Mouse (Mus musculus): ENCODE results near the gene Nfia. TPM values are rescaled to one million over a fixed set of nuclear protein-coding genes. Genes with fewer than 3 reads are reported as not detected.

Gene Nfia
- total RNA-seq, 1 experiment = 0.27 TPM

- no peak overlapping the region for H3K27ac ChIP-seq (ENCODE audit: insufficient read depth, low read depth, low read length, poor library complexity, severe bottlenecking)
- in situ Hi-C loops (cut with MboI; ENCODE audit: low sequenced_read_pairs in 2 of 2, unreplicated experiment in 2 of 2) = no loop called here
- H3K9ac ChIP-seq (ENCODE audit: insufficient read depth, low read depth, low read length, poor library complexity, severe bottlenecking) = no peak overlapping the region
- H3K36me3 ChIP-seq (ENCODE audit: control insufficient read depth, insufficient read depth, low read length, poor library complexity, severe bottlenecking) = no peaks in the 10 kb centered on the region
- H3K9me3 ChIP-seq (ENCODE audit: control insufficient read depth, insufficient read depth, low read depth, low read length) = no peaks in the 10 kb centered on the region
- no peaks in the 10 kb centered on the region for H3K4me1 ChIP-seq (ENCODE audit: control insufficient read depth in 2 of 2, insufficient read depth in 2 of 2, low read length in 2 of 2, poor library complexity in 1 of 2)
- no peak overlapping the region for H3K4me3 ChIP-seq (ENCODE audit: insufficient read depth in 1 of 2, low read depth in 1 of 2, low read length in 2 of 2, poor library complexity in 1 of 2, severe bottlenecking in 1 of 2)
- DNase-seq (ENCODE audit: low read depth, low spot score) = no peak
- TF ChIP-seq ZC3H11A (IDR thresholded peaks at IDR 0.05; ENCODE audit: borderline replicate concordance, low read depth, low read length) (no peak), HCFC1 (IDR thresholded peaks at IDR 0.05; ENCODE audit: borderline replicate concordance, insufficient read depth, low read length) (no peak), CHD2 (IDR thresholded peaks at IDR 0.05; ENCODE audit: low read depth, low read length) (no peak), MAFK (IDR thresholded peaks at IDR 0.05; ENCODE audit: insufficient read depth, low read depth, low read length) (no peak), ZNF384 (IDR thresholded peaks at IDR 0.05; ENCODE audit: low read depth, low read length) (no peak)
Measured at GRCm38 (mm10) chr4:97900256-97900944, 127.9 kb downstream of the Nfia start.

DNA sequence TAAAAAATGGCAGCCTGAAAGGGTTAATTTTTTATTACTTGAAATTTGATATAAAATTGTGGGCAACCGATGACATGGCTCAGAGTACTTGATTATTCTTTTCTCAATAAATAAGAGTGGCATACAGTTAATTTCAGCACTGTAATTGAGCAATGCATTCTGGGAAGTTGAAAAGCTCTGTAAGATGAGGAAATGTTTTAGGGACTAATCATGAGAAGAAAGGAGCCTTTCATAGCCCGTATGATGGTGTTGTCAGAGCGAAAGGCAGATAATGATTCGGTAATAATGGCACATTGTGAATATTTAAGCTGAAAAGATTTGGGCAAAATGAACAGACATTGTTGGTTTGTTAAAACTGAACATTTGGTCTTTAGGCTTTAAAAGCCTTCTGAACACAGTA, 133.3 kb downstream of the Nfia start:
- no peak for DNase-seq (ENCODE audit: low read depth, low spot score)
- Histone ChIP-seq H3K4me3 (ENCODE audit: insufficient read depth in 1 of 2, low read depth in 1 of 2, low read length in 2 of 2, poor library complexity in 1 of 2, severe bottlenecking in 1 of 2) (no peak overlapping the region), H3K27ac (ENCODE audit: insufficient read depth, low read depth, low read length, poor library complexity, severe bottlenecking) (no peak overlapping the region), H3K4me1 (ENCODE audit: control insufficient read depth in 2 of 2, insufficient read depth in 2 of 2, low read length in 2 of 2, poor library complexity in 1 of 2) (no peaks in the 10 kb centered on the region), H3K36me3 (ENCODE audit: control insufficient read depth, insufficient read depth, low read length, poor library complexity, severe bottlenecking) (no peaks in the 10 kb centered on the region), H3K9me3 (ENCODE audit: control insufficient read depth, insufficient read depth, low read depth, low read length) (no peaks in the 10 kb centered on the region), H3K9ac (ENCODE audit: insufficient read depth, low read depth, low read length, poor library complexity, severe bottlenecking) (no peak overlapping the region)
- in situ Hi-C loops (cut with MboI; ENCODE audit: low sequenced_read_pairs in 2 of 2, unreplicated experiment in 2 of 2) = no loop called here
- TF ChIP-seq CHD2 (IDR thresholded peaks at IDR 0.05; ENCODE audit: low read depth, low read length) (no peak), HCFC1 (IDR thresholded peaks at IDR 0.05; ENCODE audit: borderline replicate concordance, insufficient read depth, low read length) (no peak), ZC3H11A (IDR thresholded peaks at IDR 0.05; ENCODE audit: borderline replicate concordance, low read depth, low read length) (no peak), ZNF384 (IDR thresholded peaks at IDR 0.05; ENCODE audit: low read depth, low read length) (no peak), MAFK (IDR thresholded peaks at IDR 0.05; ENCODE audit: insufficient read depth, low read depth, low read length) (no peak)

- no peak overlapping the region for H3K4me3 ChIP-seq (ENCODE audit: insufficient read depth in 1 of 2, low read depth in 1 of 2, low read length in 2 of 2, poor library complexity in 1 of 2, severe bottlenecking in 1 of 2)
- H3K4me1 ChIP-seq (ENCODE audit: control insufficient read depth in 2 of 2, insufficient read depth in 2 of 2, low read length in 2 of 2, poor library complexity in 1 of 2) = no peaks in the 10 kb centered on the region
- in situ Hi-C loops (cut with MboI; ENCODE audit: low sequenced_read_pairs in 2 of 2, unreplicated experiment in 2 of 2) = no loop called here
- no peak overlapping the region for H3K27ac ChIP-seq (ENCODE audit: insufficient read depth, low read depth, low read length, poor library complexity, severe bottlenecking)
- no peaks in the 10 kb centered on the region for H3K36me3 ChIP-seq (ENCODE audit: control insufficient read depth, insufficient read depth, low read length, poor library complexity, severe bottlenecking)
- DNase-seq (ENCODE audit: low read depth, low spot score) = no peak
- no peak overlapping the region for H3K9ac ChIP-seq (ENCODE audit: insufficient read depth, low read depth, low read length, poor library complexity, severe bottlenecking)
- H3K9me3 ChIP-seq (ENCODE audit: control insufficient read depth, insufficient read depth, low read depth, low read length) = no peaks in the 10 kb centered on the region
- TF ChIP-seq ZNF384 (IDR thresholded peaks at IDR 0.05; ENCODE audit: low read depth, low read length) (no peak), MAFK (IDR thresholded peaks at IDR 0.05; ENCODE audit: insufficient read depth, low read depth, low read length) (no peak), HCFC1 (IDR thresholded peaks at IDR 0.05; ENCODE audit: borderline replicate concordance, insufficient read depth, low read length) (no peak), CHD2 (IDR thresholded peaks at IDR 0.05; ENCODE audit: low read depth, low read length) (no peak), ZC3H11A (IDR thresholded peaks at IDR 0.05; ENCODE audit: borderline replicate concordance, low read depth, low read length) (no peak)
Measured at GRCm38 (mm10) chr4:97908576-97909147, 136.1 kb downstream of the Nfia start.

DNA sequence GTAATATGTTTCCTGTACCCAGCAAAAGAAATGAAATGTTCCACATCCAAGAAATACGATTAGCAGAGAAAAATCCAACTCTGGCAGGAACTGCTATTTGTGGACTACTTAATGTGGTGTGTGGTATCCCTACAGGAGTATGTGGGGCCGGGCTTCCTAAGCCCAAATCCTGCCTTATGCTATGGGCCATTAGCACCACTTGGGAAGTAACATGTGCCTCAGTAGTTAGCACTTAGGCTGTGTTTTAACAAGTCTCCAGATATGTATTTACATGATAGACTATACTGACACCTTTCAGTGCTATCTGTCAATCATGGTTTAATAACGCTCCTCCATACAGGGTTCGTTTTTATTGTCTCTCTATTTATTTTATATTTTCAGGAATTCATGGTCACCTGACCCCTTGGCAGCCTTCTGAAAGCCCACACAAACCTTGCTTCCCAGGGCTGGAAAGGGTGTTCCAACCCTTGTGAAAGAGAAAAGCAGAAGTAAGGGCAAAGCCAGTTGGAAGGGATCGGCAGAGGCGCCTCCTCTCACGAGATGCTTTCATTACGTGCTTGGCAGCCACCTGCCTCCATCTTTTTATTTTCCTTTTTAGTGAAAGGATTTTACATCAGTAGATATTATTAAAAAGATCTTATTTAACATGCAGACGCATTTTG, 137.7 kb downstream of the Nfia start:
- no peak overlapping the region for H3K9ac ChIP-seq (ENCODE audit: insufficient read depth, low read depth, low read length, poor library complexity, severe bottlenecking)
- DNase-seq (ENCODE audit: low read depth, low spot score) = no peak
- in situ Hi-C loops (cut with MboI; ENCODE audit: low sequenced_read_pairs in 2 of 2, unreplicated experiment in 2 of 2) = no loop called here
- no peak for TF ChIP-seq CHD2 (IDR thresholded peaks at IDR 0.05; ENCODE audit: low read depth, low read length)
- TF ChIP-seq ZNF384 (IDR thresholded peaks at IDR 0.05; ENCODE audit: low read depth, low read length) = no peak
- TF ChIP-seq HCFC1 (IDR thresholded peaks at IDR 0.05; ENCODE audit: borderline replicate concordance, insufficient read depth, low read length) = no peak
- TF ChIP-seq ZC3H11A (IDR thresholded peaks at IDR 0.05; ENCODE audit: borderline replicate concordance, low read depth, low read length) = no peak
- TF ChIP-seq MAFK (IDR thresholded peaks at IDR 0.05; ENCODE audit: insufficient read depth, low read depth, low read length) = no peak
- H3K9me3 ChIP-seq (ENCODE audit: control insufficient read depth, insufficient read depth, low read depth, low read length) = no peaks in the 10 kb centered on the region
- no peak overlapping the region for H3K4me3 ChIP-seq (ENCODE audit: insufficient read depth in 1 of 2, low read depth in 1 of 2, low read length in 2 of 2, poor library complexity in 1 of 2, severe bottlenecking in 1 of 2)
- no peaks in the 10 kb centered on the region for H3K36me3 ChIP-seq (ENCODE audit: control insufficient read depth, insufficient read depth, low read length, poor library complexity, severe bottlenecking)
- H3K27ac ChIP-seq (ENCODE audit: insufficient read depth, low read depth, low read length, poor library complexity, severe bottlenecking) = no peak overlapping the region
- no peaks in the 10 kb centered on the region for H3K4me1 ChIP-seq (ENCODE audit: control insufficient read depth in 2 of 2, insufficient read depth in 2 of 2, low read length in 2 of 2, poor library complexity in 1 of 2)

Measured in ES-E14 (cell line).